Mouse (Mus musculus) spleen, adult 2 months (tissue): ENCODE measurements around the gene Inmt. TPM values are rescaled to one million over a fixed set of nuclear protein-coding genes. Genes with fewer than 3 reads are reported as not detected.

Source experiments
- DNase-seq, 2 experiments: peaks; one replicate each; pipeline versions ENCODE4 v3.0.0 to v3.0.0-alpha.2; 2012 to 2021; ENCODE audit warnings: low spot score in 2 of 2, low read depth in 1 of 2
- H3K27ac ChIP-seq: fragments of 200-500 bp; 2 replicates; pipeline ENCODE4 v1.5.1; 2012; ENCODE audit warnings: low read length, inconsistent platforms; ENCODE audit not compliant: insufficient read depth
- H3K27me3 ChIP-seq: fragments of 200-500 bp; 2 replicates; pipeline ENCODE4 v1.6.1; 2012; ENCODE audit warnings: mild to moderate bottlenecking, moderate library complexity, low read length, inconsistent platforms; ENCODE audit not compliant: control insufficient read depth, insufficient read depth
- H3K36me3 ChIP-seq: fragments of 200-500 bp; 2 replicates; pipeline ENCODE4 v1.6.1; 2012; ENCODE audit warnings: mild to moderate bottlenecking, low read length, inconsistent platforms; ENCODE audit not compliant: control insufficient read depth, insufficient read depth
- H3K4me1 ChIP-seq: fragments of 200-500 bp; 2 replicates; pipeline ENCODE4 v1.6.1; 2011; ENCODE audit warnings: inconsistent platforms; ENCODE audit not compliant: control insufficient read depth, insufficient read depth, insufficient read length
- H3K4me3 ChIP-seq: fragments of 200-500 bp; 2 replicates; pipeline ENCODE4 v1.5.1; 2011; ENCODE audit warnings: mild to moderate bottlenecking, inconsistent platforms; ENCODE audit not compliant: insufficient read depth, insufficient read length; ENCODE audit errors: extremely low read depth
- CTCF ChIP-seq: fragments of 200-500 bp; IDR thresholded peaks from 2 replicates; pipeline ENCODE4 v1.5.1; 2011; ENCODE audit warnings: mild to moderate bottlenecking, inconsistent platforms; ENCODE audit not compliant: insufficient read depth, insufficient read length, insufficient replicate concordance; ENCODE audit errors: extremely low read depth
- POLR2A ChIP-seq: fragments of 200-500 bp; IDR thresholded peaks from 2 replicates; pipeline ENCODE4 v1.6.1; 2011; ENCODE audit warnings: low read depth, low read length, inconsistent platforms
- WGBS: fragments of 180-500 bp; shearing (Covaris S2); methylation state at CpG from one replicate; pipeline ENCODE4 v1.1.7; 2018; 5-methylcytosine and 5-hydroxymethylcytosine counted together
- polyA plus RNA-seq: library from polyadenylated mRNA; depleted of rRNA; stranded (reverse); fragments of >200 nt; gene quantifications from 2 replicates; pipeline ENCODE4 v1.2.3, GENCODE M21; 2012; rRNA removed

The Inmt gene
- polyA plus RNA-seq: 0.39 and 0.51 TPM in 2 replicates

GRCm38 (mm10) chr6:55174741-55175181 is at the start of gene Inmt:
Inmt (minus strand) TSS chr6:55175043.
- H3K4me1 ChIP-seq: no peaks in the 10 kb centered on the region
- DNase-seq: no peak
- TF ChIP-seq POLR2A: no peak
- no peak for TF ChIP-seq CTCF
- no peak within 1 kb of the TSS for H3K4me3 ChIP-seq
- WGBS: 60% methylated on average over 1 of the region's 1 CpGs
- H3K36me3 ChIP-seq: no peaks in the 10 kb centered on the region
- no peak within 1 kb of the TSS for H3K27ac ChIP-seq
- H3K27me3 ChIP-seq: no peaks in the 10 kb centered on the region

- no peak overlapping the region for H3K27ac ChIP-seq
- no peak for DNase-seq
- H3K36me3 ChIP-seq: no peaks in the 10 kb centered on the region
- H3K4me1 ChIP-seq: no peaks in the 10 kb centered on the region
- no peaks in the 10 kb centered on the region for H3K27me3 ChIP-seq
- TF ChIP-seq POLR2A: no peak
- no peak for TF ChIP-seq CTCF
- 95% methylated on average over 8 of the region's 8 CpGs for WGBS
- H3K4me3 ChIP-seq: no peak overlapping the region
Measured at GRCm38 (mm10) chr6:55223986-55224385, 49.1 kb upstream of the Inmt start.

- Histone ChIP-seq H3K36me3 (no peaks in the 10 kb centered on the region), H3K4me1 (no peaks in the 10 kb centered on the region), H3K4me3 (no peak overlapping the region), H3K27ac (no peak overlapping the region), H3K27me3 (no peaks in the 10 kb centered on the region)
- no peak for TF ChIP-seq CTCF
- TF ChIP-seq POLR2A: no peak
- 93% methylated on average over 9 of the region's 9 CpGs for WGBS
- DNase-seq: no peak
Measured at GRCm38 (mm10) chr6:55218232-55218631, 43.4 kb upstream of the Inmt start.

- Histone ChIP-seq H3K4me3 (no peak overlapping the region), H3K4me1 (no peaks in the 10 kb centered on the region), H3K27ac (no peak overlapping the region), H3K36me3 (no peaks in the 10 kb centered on the region), H3K27me3 (no peaks in the 10 kb centered on the region)
- TF ChIP-seq POLR2A (no peak), CTCF (no peak)
- no peak for DNase-seq
- WGBS: 88% methylated on average over 3 of the region's 3 CpGs
Measured at GRCm38 (mm10) chr6:55214541-55214940, 39.7 kb upstream of the Inmt start.

GRCm38 (mm10) chr6:55210423-55211365 is 35.9 kb upstream of the Inmt start:
- H3K27ac ChIP-seq: no peak overlapping the region
- WGBS: 89% methylated on average over 15 of the region's 15 CpGs
- no peaks in the 10 kb centered on the region for H3K27me3 ChIP-seq

GRCm38 (mm10) chr6:55207786-55208185 is 32.9 kb upstream of the Inmt start:
- no peak for DNase-seq

More at GRCm38 (mm10) chr6:55210423-55211365, 35.9 kb upstream of the Inmt start:
- no peaks in the 10 kb centered on the region for H3K4me1 ChIP-seq
- no peak for DNase-seq
- no peak overlapping the region for H3K4me3 ChIP-seq
- TF ChIP-seq POLR2A: no peak
- no peak for TF ChIP-seq CTCF
- H3K36me3 ChIP-seq: no peaks in the 10 kb centered on the region

GRCm38 (mm10) chr6:55203931-55204330 is 29.1 kb upstream of the Inmt start:
- no peak overlapping the region for H3K4me3 ChIP-seq
- WGBS: 91% methylated on average over 3 of the region's 3 CpGs

More at GRCm38 (mm10) chr6:55207786-55208185, 32.9 kb upstream of the Inmt start:
- TF ChIP-seq CTCF (no peak), POLR2A (no peak)
- no peaks in the 10 kb centered on the region for H3K36me3 ChIP-seq
- H3K4me1 ChIP-seq: no peaks in the 10 kb centered on the region
- WGBS: 87% methylated on average over 8 of the region's 8 CpGs
- H3K4me3 ChIP-seq: no peak overlapping the region
- H3K27ac ChIP-seq: no peak overlapping the region
- no peaks in the 10 kb centered on the region for H3K27me3 ChIP-seq

More at GRCm38 (mm10) chr6:55203931-55204330, 29.1 kb upstream of the Inmt start:
- Histone ChIP-seq H3K27ac (no peak overlapping the region), H3K36me3 (no peaks in the 10 kb centered on the region), H3K27me3 (no peaks in the 10 kb centered on the region), H3K4me1 (no peaks in the 10 kb centered on the region)
- DNase-seq: no peak
- TF ChIP-seq CTCF (no peak), POLR2A (no peak)
